Mouse (Mus musculus) thymus, adult 18-20 months (tissue): ENCODE measurements around the gene Fn1.

Source experiments
- DNase-seq, 2 experiments: peaks; one replicate each; pipeline ENCODE4 v3.0.0; 2022; ENCODE audit warnings: mixed read lengths in 2 of 2

The Fn1 gene

GRCm38 (mm10) chr1:71594268-71594667 lies 58.7 kb downstream of the Fn1 start:
- no peak for DNase-seq

GRCm38 (mm10) chr1:71593184-71593583 lies 59.8 kb downstream of the Fn1 start:
- no peak for DNase-seq

DNA sequence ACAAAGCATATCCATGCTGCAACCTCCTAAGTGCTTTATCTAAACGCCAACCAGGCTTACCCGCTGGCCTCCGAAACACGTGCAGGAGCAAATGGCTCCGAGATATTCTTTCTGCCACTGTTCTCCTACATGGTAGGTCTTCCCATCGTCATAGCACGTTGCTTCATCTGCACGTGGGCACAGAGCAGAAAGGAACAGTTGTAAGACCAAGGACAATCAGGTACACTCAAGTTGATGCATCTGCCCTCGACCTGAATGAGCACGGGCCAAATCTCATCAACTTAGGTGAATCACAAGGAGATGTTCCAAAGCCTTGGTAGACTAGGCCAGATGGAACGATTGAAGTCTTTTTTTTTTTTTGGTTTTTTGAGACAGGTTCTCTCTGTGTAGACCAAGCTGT lies 63.0 kb downstream of the Fn1 start:
- no peak for DNase-seq

DNA sequence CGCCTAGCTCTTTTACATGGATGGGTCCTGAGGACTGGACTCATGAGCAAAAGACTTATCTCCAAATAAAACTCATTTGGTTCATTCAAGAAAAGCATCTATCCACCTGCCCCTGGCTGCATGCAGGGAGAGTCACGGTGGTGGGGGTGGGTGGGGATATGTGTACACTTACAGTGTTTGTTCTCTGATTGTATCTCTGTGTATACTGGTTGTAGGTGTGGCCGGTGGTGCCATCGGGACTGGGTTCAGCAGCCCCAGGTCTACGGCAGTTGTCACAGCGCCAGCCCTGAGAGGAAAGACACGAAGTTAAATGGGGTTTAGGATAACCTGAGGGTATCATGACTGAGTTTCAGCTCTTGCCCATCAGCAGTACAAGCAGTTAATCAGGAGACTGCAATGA lies 66.3 kb downstream of the Fn1 start:
- no peak for DNase-seq

DNA sequence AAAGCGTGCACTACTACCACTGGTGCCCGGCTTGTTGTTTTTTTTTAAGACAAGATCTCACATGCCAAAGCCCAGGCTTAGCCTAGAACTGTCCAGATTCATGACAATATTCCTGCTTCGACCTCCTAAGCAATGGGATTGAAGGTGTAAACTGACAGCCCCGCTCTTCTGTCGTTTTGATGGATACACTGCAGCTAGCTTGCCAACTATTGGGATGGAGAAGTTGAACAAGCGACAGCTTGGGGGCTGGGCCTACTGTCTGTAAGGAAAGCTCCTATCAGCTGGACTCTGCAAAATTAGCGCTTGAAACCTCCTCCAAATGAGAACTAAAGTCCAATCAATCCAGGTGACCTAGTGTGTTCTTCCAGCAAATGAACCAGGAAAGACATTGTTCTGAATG lies 69.1 kb downstream of the Fn1 start:
- DNase-seq = no peak

DNA sequence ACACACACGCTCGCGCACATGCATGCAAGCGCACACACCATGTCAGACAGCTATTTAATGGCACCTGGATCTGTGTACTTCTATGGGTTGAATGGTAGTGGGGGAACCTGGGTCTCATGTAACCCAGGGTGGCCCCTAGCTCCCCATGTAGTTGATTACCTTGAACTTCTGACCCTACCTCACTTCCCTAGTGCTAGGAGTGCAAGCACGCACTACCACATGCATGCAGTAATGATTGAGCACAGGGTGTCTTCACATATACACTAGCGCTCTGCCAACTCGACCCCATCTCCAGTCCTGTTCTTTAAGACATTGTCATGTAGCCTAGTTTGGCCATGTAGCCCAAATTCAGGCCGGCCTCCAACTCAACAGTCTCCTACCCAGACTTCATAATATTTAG lies 69.7 kb downstream of the Fn1 start:
- DNase-seq = no peak

GRCm38 (mm10) chr1:71580408-71580807 lies 72.6 kb downstream of the Fn1 start:
- DNase-seq = no peak

- DNase-seq = no peak
These were observed 73.5 kb downstream of the Fn1 start for GRCm38 (mm10) chr1:71579526-71579925.

DNA sequence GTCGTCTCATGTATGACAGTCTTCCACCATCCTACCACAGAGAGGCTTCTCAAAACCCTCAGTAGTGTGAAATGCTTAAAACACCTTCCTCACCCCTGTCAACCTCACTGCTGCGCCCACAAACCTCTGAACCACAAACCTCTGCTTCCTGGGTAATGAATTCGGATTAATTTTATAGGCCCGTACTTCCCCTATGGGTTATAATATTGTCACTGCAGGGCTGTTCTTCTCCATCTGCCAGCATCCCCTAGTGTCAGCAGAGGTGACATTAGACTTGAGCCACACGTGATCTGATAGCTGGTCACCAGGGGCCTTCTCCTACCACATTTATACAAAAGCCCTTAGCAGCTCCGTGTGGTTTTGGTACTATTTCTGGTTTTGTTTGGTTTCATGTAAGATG lies 76.2 kb downstream of the Fn1 start:
- DNase-seq = no peak

DNA sequence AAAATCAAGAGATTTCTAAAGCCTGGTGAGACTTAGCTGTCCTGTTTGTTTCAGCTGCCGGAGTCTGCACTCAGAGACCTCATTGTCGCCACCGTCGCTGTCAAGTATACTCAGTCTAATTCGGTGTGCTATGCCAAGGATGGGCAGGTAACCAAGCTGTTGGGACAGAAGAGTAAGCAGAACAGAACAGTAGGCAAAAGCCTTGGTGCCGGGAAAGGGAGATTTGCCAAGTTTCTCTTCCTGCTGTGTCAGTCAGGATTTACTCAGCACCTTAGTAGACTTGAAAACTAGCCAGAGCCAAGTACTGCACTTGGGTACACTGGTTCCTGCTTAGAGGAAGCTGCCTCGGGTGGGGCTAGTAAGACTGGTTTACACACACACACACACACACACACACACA lies 77.0 kb downstream of the Fn1 start:
- DNase-seq = no peak

DNA sequence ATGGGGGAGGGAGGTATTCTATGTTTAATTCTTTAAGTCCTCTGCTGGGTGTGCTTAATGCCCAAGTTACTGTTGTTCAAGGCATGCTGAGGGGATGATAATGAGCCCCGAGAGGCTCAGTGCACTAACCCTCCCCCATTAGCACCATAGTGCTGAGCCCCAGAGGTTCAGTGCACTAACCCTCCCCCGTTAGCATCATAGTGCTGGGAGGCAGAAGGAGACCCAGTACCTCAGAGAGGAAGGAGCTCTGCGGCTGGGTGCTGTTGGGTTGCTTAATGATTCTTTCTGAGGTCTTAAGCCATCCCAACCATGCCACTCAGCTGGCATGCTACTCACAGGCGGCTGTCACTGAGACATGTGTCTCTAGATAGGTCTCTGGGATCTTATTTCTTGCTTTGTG lies 82.9 kb downstream of the Fn1 start:
- no peak for DNase-seq

- no peak for DNase-seq
These were observed 85.0 kb downstream of the Fn1 start for GRCm38 (mm10) chr1:71567884-71568605.

- no peak for DNase-seq
These were observed 88.7 kb downstream of the Fn1 start for GRCm38 (mm10) chr1:71564291-71564690.

GRCm38 (mm10) chr1:71560626-71561025 lies 92.4 kb downstream of the Fn1 start:
- DNase-seq = no peak

GRCm38 (mm10) chr1:71556688-71557612 lies 96.0 kb downstream of the Fn1 start, which contains the start of gene Atic:
TSS of gene Atic (plus strand) at chr1:71557150.
- DNase-seq = peak; percentile 82 to 85

GRCm38 (mm10) chr1:71550626-71551195 lies 102.3 kb downstream of the Fn1 start:
- DNase-seq = no peak

DNA sequence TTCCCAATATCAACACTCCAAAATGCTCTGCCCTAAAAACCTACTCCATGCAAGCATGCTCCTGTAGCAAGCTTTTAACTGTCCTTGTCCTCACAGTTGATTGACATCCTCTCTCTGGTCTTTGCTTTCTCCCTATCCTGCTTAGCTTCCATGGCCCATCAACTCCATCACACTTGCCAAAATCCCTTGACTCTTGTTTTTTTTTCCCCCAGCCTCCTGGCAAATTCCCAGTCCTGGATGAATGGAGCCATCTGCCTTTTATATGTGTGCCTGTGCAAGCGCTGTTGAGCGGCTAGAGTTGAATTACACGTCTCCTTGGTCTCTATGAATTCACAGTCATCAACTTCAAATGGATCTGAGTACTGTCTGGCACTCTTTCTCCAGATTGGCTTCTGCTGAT lies 112.6 kb downstream of the Fn1 start:
- DNase-seq = no peak

DNA sequence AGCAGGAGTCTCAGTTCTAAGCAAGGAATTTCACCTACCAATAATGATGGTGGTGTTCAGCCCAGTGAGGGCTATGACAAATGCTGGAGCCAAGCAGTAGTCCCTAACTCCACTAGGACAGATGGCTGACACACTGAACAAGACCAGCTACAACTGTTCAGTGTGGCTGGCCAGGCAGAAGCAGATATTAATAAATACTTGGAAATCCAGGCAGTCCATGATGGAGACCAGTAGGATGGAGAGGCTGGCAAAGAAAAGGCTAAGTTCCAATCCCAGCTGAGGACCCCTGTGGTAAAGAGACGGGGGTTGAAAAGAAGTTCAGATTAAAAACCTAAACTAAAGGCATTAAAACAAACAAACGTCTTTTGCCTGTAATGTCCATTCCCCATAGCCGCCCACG lies 113.4 kb downstream of the Fn1 start:
- DNase-seq = no peak
